Mouse (Mus musculus) brain, embryonic 14.5 days (tissue): ENCODE results near the gene Tcf12.

Source experiments
- CTCF ChIP-seq: fragments of 200-500 bp; IDR thresholded peaks from 2 replicates; pipeline ENCODE4 v1.5.1; 2012; ENCODE audit warnings: inconsistent platforms, mild to moderate bottlenecking, moderate library complexity, borderline replicate concordance; ENCODE audit not compliant: insufficient read depth, insufficient read length; ENCODE audit errors: extremely low read depth
- POLR2A ChIP-seq: fragments of 200-500 bp; IDR thresholded peaks from 2 replicates; pipeline ENCODE4 v1.6.1; 2012; ENCODE audit warnings: mild to moderate bottlenecking, inconsistent platforms, borderline replicate concordance; ENCODE audit not compliant: poor library complexity, insufficient read depth, insufficient read length, severe bottlenecking; ENCODE audit errors: extremely low read depth

DNA sequence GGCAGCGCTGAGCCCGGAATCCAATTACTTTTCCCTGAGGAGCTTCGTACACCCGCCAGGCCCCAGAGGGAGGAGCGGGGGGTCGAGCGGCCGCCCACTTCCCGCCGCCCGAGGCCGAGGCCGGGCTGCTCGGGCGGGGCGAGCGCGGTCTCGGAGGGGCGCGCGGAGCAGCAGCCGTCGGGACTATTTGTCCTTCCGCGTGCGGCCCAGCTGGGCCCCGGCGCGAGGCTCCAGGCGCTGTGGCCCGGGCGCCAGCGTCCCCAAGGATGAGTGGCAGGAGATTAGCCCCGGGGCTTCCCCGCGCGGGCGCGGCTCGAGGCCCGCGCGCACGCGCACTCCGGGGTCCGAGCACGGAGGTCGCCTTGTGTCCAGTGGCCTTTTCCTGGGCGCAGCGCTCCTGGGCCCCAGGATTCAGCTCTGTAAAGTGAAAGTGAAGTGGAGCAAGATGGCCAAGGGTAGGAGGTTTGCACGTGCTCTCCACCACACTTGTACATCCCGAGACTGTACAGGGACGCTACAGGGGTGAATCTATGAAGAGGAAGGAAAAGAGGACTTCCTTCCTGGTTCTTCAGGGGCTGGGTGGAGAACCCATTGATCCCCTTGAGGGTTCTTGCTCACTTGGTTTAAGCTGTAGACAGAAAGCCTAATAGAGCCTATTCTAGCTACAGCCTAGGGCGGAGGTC, 21.6 kb upstream of the Tcf12 start:
- TF ChIP-seq POLR2A (peak; percentile 74), CTCF (no peak)
